Mouse (Mus musculus): ENCODE measurements around the gene Fsd1.

DNA sequence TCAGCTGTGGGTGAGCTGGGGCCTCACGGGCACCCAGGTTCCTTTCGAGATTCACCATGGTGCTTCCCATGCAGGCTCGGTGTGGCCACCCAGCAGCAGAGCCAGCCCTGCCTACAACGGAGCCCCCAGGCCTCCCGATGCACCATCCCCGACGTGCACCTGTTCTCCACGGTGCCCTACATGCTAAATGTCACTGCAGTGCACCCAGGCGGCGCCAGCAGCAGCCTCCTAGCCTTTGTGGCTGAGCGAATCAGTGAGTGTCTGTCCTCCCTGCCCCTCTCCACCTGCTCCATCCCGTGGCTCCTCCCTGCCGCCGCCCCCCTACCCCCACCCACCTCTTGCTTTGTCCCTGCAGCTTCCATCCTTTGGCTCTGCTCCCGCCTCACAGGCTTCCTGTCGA lies 32.1 kb upstream of the Fsd1 start:
- TF ChIP-seq MYOD1 (IDR thresholded peaks at IDR 0.05; ENCODE audit: control insufficient read depth in 1 of 3, insufficient read length in 2 of 3, low read depth in 2 of 3) (no peak), CEBPB (IDR thresholded peaks at IDR 0.05; ENCODE audit: insufficient read depth, poor library complexity, severe bottlenecking) (no peak), POLR2A (IDR thresholded peaks at IDR 0.05; ENCODE audit: insufficient read length, low read depth) (no peak), TCF12 (IDR thresholded peaks at IDR 0.05; ENCODE audit: insufficient read depth, poor library complexity, severe bottlenecking) (no peak), USF1 (IDR thresholded peaks at IDR 0.05; ENCODE audit: low read depth) (no peak), E2F4 (IDR thresholded peaks at IDR 0.05; ENCODE audit: insufficient read depth) (no peak), POLR2AphosphoS2 (IDR thresholded peaks at IDR 0.05; ENCODE audit: insufficient read length, low read depth) (no peak), MAX (IDR thresholded peaks at IDR 0.05; ENCODE audit: low read depth) (no peak), MYOG (IDR thresholded peaks at IDR 0.05; ENCODE audit: control insufficient read depth in 1 of 3, insufficient read depth in 1 of 3, insufficient read length in 2 of 3, low read depth in 2 of 3) (no peak), SRF (IDR thresholded peaks at IDR 0.05; ENCODE audit: control insufficient read depth, insufficient read length, low read depth) (no peak), REST (IDR thresholded peaks at IDR 0.05; ENCODE audit: insufficient read depth, insufficient read length) (no peak), TCF3 (IDR thresholded peaks at IDR 0.05; ENCODE audit: insufficient read length, low read depth) (no peak)

Measured in myocyte (in vitro differentiated cells).